Mouse (Mus musculus) ES-Bruce4 (cell line): Measurements from ENCODE around the gene Slc2a12.

ENCODE experiments used
- EP300 ChIP-seq: IDR thresholded peaks from 2 replicates; pipeline ENCODE4 v1.6.1; 2011; ENCODE audit warnings: low read depth, low read length; ENCODE audit not compliant: insufficient read depth
- POLR2A ChIP-seq: IDR thresholded peaks from one replicate; pipeline ENCODE4 v1.8.1; 2011; ENCODE audit warnings: low read length; ENCODE audit not compliant: insufficient read depth

GRCm38 (mm10) chr10:22648702-22649101 lies 3.9 kb downstream of the Slc2a12 start:
- no peak for TF ChIP-seq EP300
- no peak for TF ChIP-seq POLR2A
